Mouse (Mus musculus) midbrain, embryonic 10.5 days (tissue): ENCODE measurements at regions not wholly inside any gene's neighbourhood (a gene's known extent, or its start where the extent isn't known, plus 50 kb on each side); places are given as distances from the start of the nearest gene placed in this dataset.

Source experiments
- DNase-seq: peaks from one replicate; pipeline ENCODE4 v3.0.0-alpha.2; 2017; ENCODE audit warnings: low spot score
- H3K27ac ChIP-seq: fragments of 300-500 bp; sonication (generic); replicated peaks from 2 replicates; pipeline ENCODE4 v1.5.1; 2016; ENCODE audit warnings: mild to moderate bottlenecking
- H3K27me3 ChIP-seq: fragments of 300-500 bp; sonication (generic); 2 replicates; pipeline ENCODE4 v1.6.1; 2016; ENCODE audit warnings: low read depth, mild to moderate bottlenecking; ENCODE audit not compliant: poor library complexity, severe bottlenecking
- H3K36me3 ChIP-seq: fragments of 300-500 bp; sonication (generic); 2 replicates; pipeline ENCODE4 v1.6.1; 2016; ENCODE audit warnings: mild to moderate bottlenecking, moderate library complexity
- H3K4me1 ChIP-seq: fragments of 300-500 bp; sonication (generic); 2 replicates; pipeline ENCODE4 v1.6.1; 2016
- H3K4me3 ChIP-seq: fragments of 300-500 bp; sonication (generic); 2 replicates; pipeline ENCODE4 v1.5.1; 2016; ENCODE audit warnings: mild to moderate bottlenecking, moderate library complexity
- H3K9me3 ChIP-seq: fragments of 300-500 bp; sonication (generic); replicated peaks from 2 replicates; pipeline ENCODE4 v1.6.1; 2016; ENCODE audit warnings: mild to moderate bottlenecking
- WGBS: fragments of 180-500 bp; shearing (Covaris S2); methylation state at CpG from one replicate; pipeline ENCODE4 v1.1.7; 2016; 5-methylcytosine and 5-hydroxymethylcytosine counted together

DNA sequence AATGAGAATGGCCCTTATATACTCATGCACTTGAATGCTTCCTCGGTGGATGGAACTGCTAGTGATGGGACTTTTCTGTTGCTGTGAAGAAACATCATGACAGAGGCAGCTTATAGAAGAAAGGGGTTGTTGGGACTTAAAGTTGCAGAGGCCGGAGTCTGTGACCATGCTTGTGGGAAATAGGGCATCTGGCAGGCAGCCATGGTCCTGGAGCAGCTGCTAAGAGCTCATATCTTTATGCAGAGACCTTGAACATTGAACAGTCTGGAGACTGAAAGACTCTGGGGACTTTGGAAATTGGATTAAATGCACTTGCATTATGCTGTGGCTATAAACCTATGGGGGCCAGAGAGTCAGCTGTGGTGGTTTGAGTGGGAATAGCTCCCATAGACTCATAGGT is 138.1 kb upstream of the Lef1 start:
- Histone ChIP-seq H3K4me1 (no peaks in the 10 kb centered on the region), H3K27ac (no peak overlapping the region), H3K27me3 (no peaks in the 10 kb centered on the region; the same call in 1 of the 2 replicates), H3K36me3 (no peaks in the 10 kb centered on the region), H3K9me3 (no peaks in the 10 kb centered on the region), H3K4me3 (no peak overlapping the region)
- DNase-seq, result no peak
- 75% methylated on average over 2 of the region's 2 CpGs for WGBS

DNA sequence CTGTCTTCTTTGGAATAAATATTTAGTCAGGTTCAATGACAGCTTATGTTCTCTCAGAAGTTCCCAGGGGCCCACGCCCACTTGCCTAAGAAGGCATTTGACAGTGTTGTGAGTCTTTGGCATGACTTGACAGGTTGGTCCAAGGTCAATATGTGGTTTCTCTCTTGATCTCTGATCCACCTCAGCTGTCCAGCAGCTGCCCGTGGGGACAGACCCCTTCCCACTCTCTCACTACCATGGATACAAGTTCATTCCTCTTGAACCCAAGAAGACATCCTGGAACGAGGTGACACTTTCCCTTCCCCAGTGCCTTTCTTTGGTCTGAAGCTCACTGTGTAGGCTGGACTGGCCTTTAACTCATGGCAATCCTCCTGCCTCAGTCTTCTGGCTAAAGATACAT is 145.0 kb upstream of the Lef1 start:
- peaks cover 16% of the 10 kb centered on the region; the same call in 1 of the 2 replicates for H3K27me3 ChIP-seq
- H3K4me1 ChIP-seq, result peaks cover 48% of the 10 kb centered on the region
- H3K36me3 ChIP-seq, result no peaks in the 10 kb centered on the region
- no peaks in the 10 kb centered on the region for H3K9me3 ChIP-seq
- H3K27ac ChIP-seq, result peak overlapping the region; percentile 80; the same call in 1 of the 2 replicates
- 89% methylated on average over 3 of the region's 3 CpGs for WGBS
- no peak overlapping the region for H3K4me3 ChIP-seq
- DNase-seq, result no peak

DNA sequence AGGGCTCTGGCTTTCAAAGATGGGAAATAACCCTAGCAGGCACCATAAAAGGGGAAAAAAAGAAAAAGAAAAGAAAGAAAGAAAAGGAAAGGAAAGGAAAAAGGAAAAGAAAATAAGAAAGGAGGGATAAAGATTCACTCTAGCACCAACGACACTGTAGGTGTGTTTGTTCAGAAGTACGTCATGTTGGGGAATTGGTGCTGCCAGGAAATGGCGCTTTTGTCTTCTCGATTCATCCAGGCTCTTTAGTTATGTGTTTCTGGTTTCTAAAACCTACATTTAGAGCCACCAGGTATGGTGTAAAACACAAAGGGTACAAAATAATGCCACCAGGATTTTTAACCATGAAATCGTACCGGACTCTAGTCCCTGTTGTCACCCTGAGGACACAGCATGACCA is 146.2 kb upstream of the Lef1 start:
- WGBS, result 89% methylated on average over 6 of the region's 6 CpGs
- Histone ChIP-seq H3K36me3 (no peaks in the 10 kb centered on the region), H3K27ac (peak overlapping the region; percentile 80), H3K4me3 (peak overlapping the region; percentile 34), H3K27me3 (peaks cover 26% of the 10 kb centered on the region; the same call in 1 of the 2 replicates), H3K9me3 (no peaks in the 10 kb centered on the region), H3K4me1 (peaks cover 55% of the 10 kb centered on the region)
- DNase-seq, result no peak

DNA sequence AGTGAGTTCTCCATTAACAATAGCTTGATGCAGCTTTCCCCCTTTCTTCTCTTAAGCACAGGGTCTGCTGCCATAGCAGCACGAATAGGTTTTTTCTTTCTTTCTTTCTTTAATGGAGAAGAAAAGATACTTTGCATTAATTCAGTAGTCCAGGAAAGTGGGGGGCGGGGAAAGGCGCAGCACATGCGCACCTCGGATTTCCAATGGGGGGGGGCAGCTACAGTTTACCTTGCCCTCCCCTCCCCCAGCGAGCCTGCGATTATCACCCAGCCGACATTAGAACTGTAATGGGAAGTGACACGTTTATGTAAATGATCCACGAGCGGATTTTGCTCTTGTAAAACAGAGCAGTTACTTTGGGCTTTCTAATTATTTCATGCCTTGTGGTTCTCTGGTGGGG is 146.6 kb upstream of the Lef1 start:
- DNase-seq, result peak; percentile 70
- Histone ChIP-seq H3K27ac (peak overlapping the region; percentile 80), H3K36me3 (no peaks in the 10 kb centered on the region), H3K4me1 (peaks cover 55% of the 10 kb centered on the region), H3K27me3 (peaks cover 30% of the 10 kb centered on the region), H3K4me3 (peak overlapping the region; percentile 34), H3K9me3 (no peaks in the 10 kb centered on the region)
- 20% methylated on average over 11 of the region's 11 CpGs for WGBS

DNA sequence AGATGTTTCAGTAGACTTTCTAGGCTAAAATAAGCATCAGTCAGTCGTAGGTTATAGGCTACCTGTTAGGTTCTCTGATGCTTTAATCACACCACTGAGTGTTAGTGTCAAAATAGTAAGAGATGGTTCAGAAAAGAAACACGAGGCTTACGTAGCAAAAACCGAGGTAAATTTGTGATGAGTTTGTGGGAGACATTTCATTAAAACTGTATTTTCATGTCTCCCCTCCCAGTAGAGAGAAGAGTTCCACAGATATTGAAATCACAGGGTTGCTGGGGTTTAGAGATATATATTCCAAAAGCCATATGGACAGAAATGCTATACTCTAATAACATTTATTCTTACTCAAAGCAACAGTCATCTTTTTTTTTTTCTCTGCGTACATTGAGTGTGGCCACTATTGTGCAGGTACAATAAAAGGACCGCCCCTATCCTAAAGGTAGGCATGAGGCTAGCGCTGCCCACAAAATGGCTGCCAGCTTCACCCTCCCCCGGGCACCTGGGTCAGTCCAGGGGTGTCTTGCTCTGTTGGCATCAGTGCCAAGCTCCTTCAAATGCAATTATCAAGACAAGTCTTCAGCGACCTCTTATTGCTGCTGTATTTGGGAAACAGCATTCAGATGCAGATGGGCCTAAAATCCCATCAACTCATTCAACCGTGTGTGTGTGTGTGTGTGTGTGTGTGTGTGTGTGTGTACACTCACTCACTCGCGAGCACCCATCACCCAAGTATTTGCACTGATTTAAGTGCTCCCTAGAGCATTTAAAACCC is 147.4 kb upstream of the Lef1 start:
- H3K4me1 ChIP-seq, result peaks cover 55% of the 10 kb centered on the region

DNA sequence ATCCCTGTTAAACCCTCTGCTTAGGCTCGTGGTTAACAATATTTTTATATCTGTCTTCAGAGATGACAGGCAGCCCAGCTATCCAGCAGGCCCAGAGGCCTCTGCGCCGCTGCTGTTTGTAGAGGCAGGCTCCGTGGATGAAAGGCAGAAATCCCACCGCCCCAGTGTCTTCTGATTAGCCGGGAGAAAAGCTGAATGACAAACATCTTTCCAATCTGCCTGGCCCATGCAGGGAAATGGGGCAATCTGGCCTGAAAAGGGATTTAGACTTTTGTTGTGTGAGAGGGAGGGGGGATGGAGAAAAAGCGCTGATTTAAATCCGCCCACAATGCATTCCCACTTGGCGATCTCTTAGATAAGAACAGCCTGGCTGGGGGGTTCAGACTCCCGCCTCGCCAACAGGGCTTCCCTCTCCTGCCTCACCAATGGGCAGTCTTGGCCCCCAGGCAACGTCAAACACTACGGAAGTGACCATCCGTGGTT is 148.1 kb upstream of the Lef1 start:
- peaks cover 55% of the 10 kb centered on the region for H3K4me1 ChIP-seq
- DNase-seq, result peak; percentile 89
- peak overlapping the region; percentile 34 for H3K4me3 ChIP-seq
- no peaks in the 10 kb centered on the region for H3K9me3 ChIP-seq
- H3K27ac ChIP-seq, result peak overlapping the region; percentile 80
- WGBS, result 3% methylated on average over 14 of the region's 14 CpGs
- no peaks in the 10 kb centered on the region for H3K36me3 ChIP-seq
- H3K27me3 ChIP-seq, result peaks cover 34% of the 10 kb centered on the region

More for the DNA sequence above, 147.4 kb upstream of the Lef1 start:
- H3K27ac ChIP-seq, result peak overlapping the region; percentile 80
- H3K27me3 ChIP-seq, result peaks cover 31% of the 10 kb centered on the region
- H3K9me3 ChIP-seq, result no peaks in the 10 kb centered on the region
- DNase-seq, result peak; percentile 71
- WGBS, result 34% methylated on average over 12 of the region's 12 CpGs
- H3K36me3 ChIP-seq, result no peaks in the 10 kb centered on the region
- peak overlapping the region; percentile 34 for H3K4me3 ChIP-seq

DNA sequence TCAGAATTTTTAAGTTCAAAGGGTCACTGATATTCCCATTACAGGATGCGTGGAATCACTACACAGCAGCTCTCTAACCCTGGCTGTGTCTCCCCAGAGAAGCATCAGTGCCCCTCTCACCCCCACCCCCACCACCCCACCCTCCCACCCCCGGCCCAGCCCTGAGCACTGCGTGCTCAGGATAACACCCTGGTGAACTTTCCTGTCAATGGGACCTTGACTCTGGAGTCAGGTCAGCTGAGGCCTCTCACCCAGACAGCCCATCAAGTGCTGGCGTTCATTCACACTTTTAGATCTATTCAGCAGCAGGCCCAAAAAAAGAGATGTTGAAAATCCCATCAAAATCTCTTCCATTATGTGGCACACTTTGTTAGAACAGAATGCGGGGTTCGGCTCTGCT is 148.6 kb upstream of the Lef1 start:
- peak overlapping the region; percentile 80 for H3K27ac ChIP-seq
- no peaks in the 10 kb centered on the region for H3K36me3 ChIP-seq
- DNase-seq, result no peak
- 20% methylated on average over 6 of the region's 6 CpGs for WGBS
- peaks cover 37% of the 10 kb centered on the region for H3K27me3 ChIP-seq
- peak overlapping the region; percentile 34 for H3K4me3 ChIP-seq
- H3K9me3 ChIP-seq, result no peaks in the 10 kb centered on the region
- H3K4me1 ChIP-seq, result peaks cover 55% of the 10 kb centered on the region

DNA sequence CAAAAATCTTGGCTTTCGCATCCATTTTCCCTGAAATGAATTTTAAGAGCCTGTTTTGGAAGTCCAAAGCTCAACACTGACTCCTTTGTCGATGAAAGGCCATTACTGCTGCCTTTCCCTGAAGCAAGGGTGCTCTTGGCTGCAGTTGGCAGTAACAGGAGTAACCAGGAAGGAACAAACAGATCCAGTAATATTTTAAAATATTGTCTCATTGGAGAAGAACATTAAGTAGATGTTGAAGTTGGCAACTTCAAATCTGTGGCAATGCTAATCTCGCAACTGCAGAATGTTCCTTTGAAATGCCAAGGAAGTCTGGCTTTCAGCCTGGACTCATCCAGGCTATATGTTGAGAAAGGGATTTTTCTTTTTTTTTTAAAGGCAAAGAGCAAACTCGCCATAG is 154.3 kb upstream of the Lef1 start:
- H3K4me1 ChIP-seq, result peaks cover 12% of the 10 kb centered on the region
- H3K27ac ChIP-seq, result no peak overlapping the region
- no peak overlapping the region for H3K4me3 ChIP-seq
- H3K27me3 ChIP-seq, result peaks cover 22% of the 10 kb centered on the region
- 89% methylated on average over 4 of the region's 4 CpGs for WGBS
- no peaks in the 10 kb centered on the region for H3K36me3 ChIP-seq
- DNase-seq, result no peak
- H3K9me3 ChIP-seq, result peaks cover 13% of the 10 kb centered on the region; the same call in 1 of the 2 replicates

DNA sequence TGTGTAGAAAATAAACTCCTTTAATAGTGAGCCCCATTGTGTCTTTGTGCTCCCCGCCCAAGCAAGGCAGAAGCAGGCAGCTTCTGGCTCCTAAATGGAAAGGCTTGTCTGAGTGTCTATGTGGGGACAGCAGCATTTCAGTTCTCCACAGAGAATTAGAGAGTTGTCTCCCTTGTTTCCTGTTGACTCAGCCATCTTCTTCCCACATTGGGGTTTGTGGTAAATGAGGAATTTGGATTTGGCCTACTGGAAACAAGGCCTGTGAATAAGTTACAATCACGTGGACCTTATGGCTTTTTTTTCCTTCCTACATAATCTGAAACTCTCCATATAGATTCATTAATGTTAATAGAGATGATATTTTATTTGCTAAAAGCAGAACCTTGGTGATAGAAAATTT is 158.9 kb upstream of the Lef1 start:
- Histone ChIP-seq H3K27ac (no peak overlapping the region), H3K4me3 (no peak overlapping the region), H3K4me1 (peaks cover 17% of the 10 kb centered on the region), H3K36me3 (no peaks in the 10 kb centered on the region), H3K9me3 (peaks cover 13% of the 10 kb centered on the region; the same call in 1 of the 2 replicates), H3K27me3 (no peaks in the 10 kb centered on the region)
- 85% methylated on average over 2 of the region's 2 CpGs for WGBS
- no peak for DNase-seq

DNA sequence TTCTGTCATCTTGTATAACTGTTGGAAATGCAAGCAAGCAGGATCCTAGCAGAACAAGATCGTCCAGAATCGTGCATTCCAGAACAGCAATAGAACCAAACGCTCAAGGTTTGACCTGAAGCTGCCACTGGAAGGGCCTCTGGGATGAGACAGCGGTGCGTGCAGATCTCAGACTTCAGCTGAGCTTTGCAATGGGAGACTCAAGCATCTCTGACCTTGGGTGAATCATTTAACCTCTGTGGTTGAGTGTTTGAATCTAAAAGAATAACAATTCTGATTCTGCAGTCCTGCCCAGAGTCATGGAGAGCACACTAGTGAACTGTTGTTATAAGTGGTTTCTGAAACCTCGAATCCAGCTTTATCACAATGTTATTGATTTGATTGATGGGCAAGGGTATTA is 159.4 kb upstream of the Lef1 start:
- no peaks in the 10 kb centered on the region for H3K27me3 ChIP-seq
- no peak for DNase-seq
- H3K36me3 ChIP-seq, result no peaks in the 10 kb centered on the region
- WGBS, result 86% methylated on average over 6 of the region's 6 CpGs
- H3K27ac ChIP-seq, result no peak overlapping the region
- no peak overlapping the region for H3K4me3 ChIP-seq
- H3K9me3 ChIP-seq, result peaks cover 13% of the 10 kb centered on the region; the same call in 1 of the 2 replicates
- peaks cover 22% of the 10 kb centered on the region for H3K4me1 ChIP-seq

DNA sequence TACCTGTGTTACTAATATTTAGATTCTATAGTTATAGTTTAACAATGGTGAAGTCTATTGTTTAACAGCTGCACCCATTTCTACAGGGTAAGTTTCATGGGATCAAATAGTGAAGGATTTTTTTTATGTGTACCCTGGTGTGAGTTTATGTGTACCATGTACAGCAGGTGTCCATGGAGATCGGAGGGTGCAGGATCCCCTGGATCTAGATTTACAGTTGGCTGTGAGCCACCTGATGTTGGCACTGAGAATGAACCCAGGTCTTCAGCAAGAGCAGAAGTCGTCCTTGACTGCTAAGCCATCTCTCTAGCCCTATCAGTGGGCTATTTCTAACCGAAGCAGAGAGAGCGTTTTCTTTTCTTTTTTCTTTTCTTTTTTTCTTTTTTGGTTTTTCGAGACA is 162.4 kb upstream of the Lef1 start:
- no peaks in the 10 kb centered on the region for H3K36me3 ChIP-seq
- H3K27me3 ChIP-seq, result no peaks in the 10 kb centered on the region
- no peak overlapping the region for H3K4me3 ChIP-seq
- WGBS, result 88% methylated on average over 5 of the region's 5 CpGs
- peaks cover 48% of the 10 kb centered on the region for H3K4me1 ChIP-seq
- no peak for DNase-seq
- H3K27ac ChIP-seq, result no peak overlapping the region
- no peaks in the 10 kb centered on the region for H3K9me3 ChIP-seq

DNA sequence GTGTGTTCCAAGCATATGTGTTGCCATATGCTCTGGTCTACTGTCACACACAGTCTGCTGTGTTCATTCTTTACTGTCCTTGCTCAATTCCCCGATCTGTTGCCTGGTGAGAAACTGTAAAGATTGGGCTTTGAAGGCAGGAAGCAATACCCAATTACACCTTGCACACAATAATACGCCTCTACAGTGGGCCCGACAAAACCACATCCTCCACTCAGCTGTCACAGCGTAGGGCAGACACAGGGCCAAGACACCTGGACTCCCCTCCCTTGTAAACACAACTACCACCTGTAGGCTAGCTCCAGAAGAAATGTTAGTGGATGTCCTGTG is 163.0 kb upstream of the Lef1 start:
- DNase-seq, result no peak
- Histone ChIP-seq H3K4me1 (peaks cover 49% of the 10 kb centered on the region), H3K9me3 (no peaks in the 10 kb centered on the region), H3K27me3 (no peaks in the 10 kb centered on the region), H3K4me3 (no peak overlapping the region), H3K36me3 (no peaks in the 10 kb centered on the region), H3K27ac (peak overlapping the region; percentile 91; the same call in 1 of the 2 replicates)
- 97% methylated on average over 4 of the region's 4 CpGs for WGBS

DNA sequence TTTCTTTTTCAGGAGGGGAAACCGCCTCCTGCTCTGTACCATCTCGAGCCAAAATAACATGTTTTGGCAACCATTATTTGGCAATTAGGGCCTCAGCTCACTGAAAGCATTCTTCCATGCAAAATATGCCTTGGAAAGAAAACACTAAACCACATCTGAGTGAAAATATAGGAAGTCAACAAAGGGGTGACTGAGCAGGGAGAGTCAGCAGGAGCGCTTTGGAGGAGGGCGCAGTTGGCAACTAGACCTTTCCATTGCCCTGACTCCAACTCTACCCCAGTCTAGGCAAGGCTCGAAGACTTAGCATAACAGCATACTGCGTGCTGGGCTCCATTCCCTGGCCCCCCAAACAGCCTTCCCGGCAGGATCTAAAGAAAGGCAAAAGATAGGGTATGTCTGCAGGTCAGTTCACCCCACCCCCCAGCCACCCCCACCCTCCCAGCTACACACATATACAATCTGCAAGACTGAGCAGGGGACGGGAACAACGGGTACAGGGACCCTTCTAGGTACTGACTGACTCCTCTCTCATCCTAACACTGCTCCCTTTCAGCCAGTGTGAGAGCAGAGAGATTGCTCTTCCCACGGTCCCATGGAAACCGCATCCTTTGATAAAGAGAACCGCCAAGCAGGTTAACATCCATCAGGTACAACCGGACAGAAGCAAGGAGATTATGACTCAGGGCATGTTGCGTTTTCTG is 163.5 kb upstream of the Lef1 start:
- no peak for DNase-seq
- Histone ChIP-seq H3K27ac (peak overlapping the region; percentile 91), H3K4me1 (peaks cover 49% of the 10 kb centered on the region), H3K36me3 (no peaks in the 10 kb centered on the region), H3K27me3 (no peaks in the 10 kb centered on the region), H3K9me3 (no peaks in the 10 kb centered on the region), H3K4me3 (peak overlapping the region; percentile 51)
- 77% methylated on average over 14 of the region's 14 CpGs for WGBS
